Mouse (Mus musculus) lung, embryonic 15.5 days (tissue): ENCODE results near the gene Tstd3. TPM values are rescaled to one million over a fixed set of nuclear protein-coding genes. Genes with fewer than 3 reads are reported as not detected.

ENCODE experiments used
- ATAC-seq: fragments of 200-750 bp; cut with Nextera tagmentation; 2 replicates; pipeline ENCODE4 v1.8.0; 2017; ENCODE audit warnings: moderate number of reproducible peaks, borderline replicate concordance; ENCODE audit not compliant: low FRiP score, low TSS enrichment; ENCODE audit errors: extremely low read depth
- H3K27ac ChIP-seq: fragments of 300-500 bp; sonication (generic); 2 replicates; pipeline ENCODE4 v1.5.1; 2015; ENCODE audit warnings: moderate library complexity, mild to moderate bottlenecking, inconsistent platforms
- H3K27me3 ChIP-seq: fragments of 300-500 bp; sonication (generic); 2 replicates; pipeline ENCODE4 v1.6.1; 2015; ENCODE audit warnings: inconsistent platforms
- H3K36me3 ChIP-seq: fragments of 300-500 bp; sonication (generic); 2 replicates; pipeline ENCODE4 v1.6.1; 2015; ENCODE audit warnings: inconsistent platforms
- H3K4me1 ChIP-seq: fragments of 300-500 bp; sonication (generic); 2 replicates; pipeline ENCODE4 v1.6.1; 2015; ENCODE audit warnings: inconsistent platforms
- H3K4me2 ChIP-seq: fragments of 300-500 bp; sonication (generic); 2 replicates; pipeline ENCODE4 v1.6.1; 2015; ENCODE audit warnings: inconsistent platforms, mild to moderate bottlenecking, moderate library complexity
- H3K4me3 ChIP-seq: fragments of 300-500 bp; sonication (generic); 2 replicates; pipeline ENCODE4 v1.5.1; 2015; ENCODE audit warnings: mild to moderate bottlenecking, inconsistent platforms
- H3K9ac ChIP-seq: fragments of 300-500 bp; sonication (generic); 2 replicates; pipeline ENCODE4 v1.6.1; 2015; ENCODE audit warnings: inconsistent platforms
- H3K9me3 ChIP-seq: fragments of 300-500 bp; sonication (generic); 2 replicates; pipeline ENCODE4 v1.6.1; 2016; ENCODE audit warnings: inconsistent platforms
- WGBS: fragments of 180-500 bp; shearing (Covaris S2); methylation state at CpG from one replicate; pipeline ENCODE4 v1.1.7; 2015; 5-methylcytosine and 5-hydroxymethylcytosine counted together
- polyA plus RNA-seq: library from polyadenylated mRNA; unstranded; fragments of >200 nt; fragmentation: Nextera tagmentation; extraction: Ambion mirVana; gene quantifications from 2 replicates; pipeline ENCODE4 v1.2.1, GENCODE M21; 2015

The Tstd3 gene
- 9.6 and 11.2 TPM in 2 replicates for polyA plus RNA-seq

- Histone ChIP-seq H3K4me3 (peak within 1 kb of the TSS; percentile 74), H3K27me3 (no peaks in the 10 kb centered on the region), H3K4me2 (peak within 1 kb of the TSS; percentile 85), H3K36me3 (no peaks in the 10 kb centered on the region), H3K4me1 (0 out of 2 replicates have a peak, but pooled peaks cover 3% of the 10 kb centered on the region), H3K9me3 (no peaks in the 10 kb centered on the region), H3K9ac (peak within 1 kb of the TSS; percentile 49), H3K27ac (no peak within 1 kb of the TSS)
- ATAC-seq, result peak; percentile 93
- 1% methylated on average over 17 of the region's 17 CpGs for WGBS
Measured at GRCm38 (mm10) chr4:21766863-21767304, at the start of gene Tstd3, which contains the start of gene Usp45. Gene Tstd3, minus strand, starts transcription at chr4:21767212. Gene Usp45, plus strand, starts transcription at chr4:21767156.

- Histone ChIP-seq H3K9me3 (no peaks in the 10 kb centered on the region), H3K9ac (no peak overlapping the region), H3K27me3 (no peaks in the 10 kb centered on the region), H3K27ac (no peak overlapping the region), H3K4me3 (no peak overlapping the region), H3K4me2 (no peak overlapping the region), H3K4me1 (no peaks in the 10 kb centered on the region), H3K36me3 (peaks cover 22% of the 10 kb centered on the region)
- 40% methylated on average over 2 of the region's 2 CpGs for WGBS
- no peak for ATAC-seq
Measured at GRCm38 (mm10) chr4:21814029-21814428, 47.0 kb upstream of the Tstd3 start.

DNA sequence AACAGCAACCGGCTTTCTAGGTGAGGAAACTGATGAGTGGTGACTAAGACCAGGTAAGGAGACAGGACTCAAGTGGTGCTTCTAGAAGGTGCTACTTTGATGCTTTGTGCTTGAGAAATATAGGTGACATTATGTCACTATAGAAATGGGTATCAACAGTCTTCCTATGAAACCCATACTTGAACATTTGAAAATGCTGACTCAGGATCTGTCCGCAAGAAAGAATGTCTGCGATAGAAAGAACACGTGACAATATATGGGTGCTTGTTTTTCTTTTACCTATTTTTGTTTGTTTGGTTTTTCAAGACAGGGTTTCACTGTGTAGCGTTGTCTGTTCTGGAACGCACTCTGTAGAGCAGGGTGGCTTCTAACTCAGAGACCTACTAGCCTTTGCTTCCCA is 45.6 kb upstream of the Tstd3 start:
- H3K4me1 ChIP-seq, result no peaks in the 10 kb centered on the region
- no peak for ATAC-seq
- H3K9ac ChIP-seq, result no peak overlapping the region
- WGBS, result 87% methylated on average over 6 of the region's 6 CpGs
- H3K4me3 ChIP-seq, result no peak overlapping the region
- no peaks in the 10 kb centered on the region for H3K27me3 ChIP-seq
- H3K27ac ChIP-seq, result no peak overlapping the region
- peaks cover 17% of the 10 kb centered on the region for H3K36me3 ChIP-seq
- H3K4me2 ChIP-seq, result no peak overlapping the region
- no peaks in the 10 kb centered on the region for H3K9me3 ChIP-seq

DNA sequence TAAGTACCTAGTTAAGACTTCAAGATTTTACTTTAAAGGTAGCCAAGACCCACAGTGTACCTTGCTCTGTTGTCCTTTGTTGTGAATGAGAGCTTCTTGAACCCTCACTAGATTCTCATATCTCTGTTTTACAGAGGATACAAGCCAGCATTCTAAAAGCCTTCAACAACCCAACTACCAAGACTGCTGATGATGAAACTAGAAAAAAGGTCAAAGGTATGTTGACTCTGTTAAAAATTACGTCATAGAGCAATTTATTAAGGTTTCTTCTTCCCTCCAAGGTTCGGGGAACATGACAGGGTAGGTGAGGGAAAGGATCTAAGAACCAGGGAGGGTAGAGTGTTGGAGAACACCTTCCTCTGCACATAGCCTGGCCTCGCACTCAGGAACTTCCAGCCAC is 43.6 kb upstream of the Tstd3 start:
- H3K9ac ChIP-seq, result no peak overlapping the region
- H3K27me3 ChIP-seq, result no peaks in the 10 kb centered on the region
- no peaks in the 10 kb centered on the region for H3K9me3 ChIP-seq
- H3K4me2 ChIP-seq, result no peak overlapping the region
- peaks cover 15% of the 10 kb centered on the region for H3K36me3 ChIP-seq
- no peak for ATAC-seq
- WGBS, result 69% methylated on average over 3 of the region's 3 CpGs
- H3K4me3 ChIP-seq, result no peak overlapping the region
- no peak overlapping the region for H3K27ac ChIP-seq
- H3K4me1 ChIP-seq, result no peaks in the 10 kb centered on the region

DNA sequence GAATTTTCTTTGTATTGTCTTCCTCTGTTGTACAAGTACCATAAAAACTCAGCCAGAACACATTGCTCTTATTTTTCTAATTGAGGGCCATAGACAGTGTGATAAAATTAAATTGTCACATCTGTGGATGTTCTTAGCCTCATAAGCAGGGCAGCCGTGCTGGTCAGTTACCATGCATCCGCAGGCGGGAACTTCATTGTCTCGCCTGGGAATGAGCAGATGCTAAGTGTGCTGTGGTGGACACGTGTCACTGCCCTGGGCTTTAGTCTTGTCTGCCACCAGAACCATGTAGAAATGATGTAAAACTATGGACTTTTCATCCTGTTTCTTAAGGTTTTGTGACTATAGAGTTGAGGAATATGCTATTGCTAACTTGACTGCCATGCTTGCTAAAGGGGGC is 40.2 kb upstream of the Tstd3 start:
- 84% methylated on average over 5 of the region's 5 CpGs for WGBS
- peaks cover 19% of the 10 kb centered on the region for H3K36me3 ChIP-seq
- H3K27ac ChIP-seq, result no peak overlapping the region

GRCm38 (mm10) chr4:21801620-21802019 is 34.6 kb upstream of the Tstd3 start:
- H3K27me3 ChIP-seq, result no peaks in the 10 kb centered on the region
- H3K4me1 ChIP-seq, result no peaks in the 10 kb centered on the region
- H3K4me2 ChIP-seq, result no peak overlapping the region
- WGBS, result 88% methylated on average over 2 of the region's 2 CpGs
- no peak overlapping the region for H3K27ac ChIP-seq
- H3K9me3 ChIP-seq, result no peaks in the 10 kb centered on the region
- no peak overlapping the region for H3K9ac ChIP-seq
- H3K4me3 ChIP-seq, result no peak overlapping the region
- H3K36me3 ChIP-seq, result peaks cover 38% of the 10 kb centered on the region
- ATAC-seq, result no peak

More for the DNA sequence above, 40.2 kb upstream of the Tstd3 start:
- ATAC-seq, result no peak
- Histone ChIP-seq H3K9ac (no peak overlapping the region), H3K4me3 (no peak overlapping the region), H3K4me1 (no peaks in the 10 kb centered on the region), H3K27me3 (no peaks in the 10 kb centered on the region), H3K9me3 (no peaks in the 10 kb centered on the region), H3K4me2 (no peak overlapping the region)

DNA sequence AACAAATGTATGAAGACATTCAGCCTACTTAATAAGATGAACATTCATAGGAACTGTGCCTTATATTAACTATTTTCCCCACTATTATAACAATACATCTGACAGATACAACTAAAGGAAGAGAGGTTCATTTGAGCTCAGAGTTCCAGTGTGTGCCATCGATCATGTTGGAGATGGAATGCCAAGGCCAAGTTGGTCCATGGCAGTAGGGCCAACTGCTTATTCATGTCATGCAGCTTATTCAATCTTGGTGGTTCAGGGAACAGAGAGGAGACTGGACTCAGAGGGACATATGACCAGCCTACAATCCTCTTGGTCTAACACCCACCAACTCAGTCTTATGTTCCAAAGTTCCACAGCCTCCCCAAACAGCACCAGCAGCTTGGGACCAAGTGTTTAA is 34.0 kb upstream of the Tstd3 start:
- Histone ChIP-seq H3K27ac (no peak overlapping the region), H3K4me1 (no peaks in the 10 kb centered on the region), H3K9ac (no peak overlapping the region), H3K36me3 (peaks cover 38% of the 10 kb centered on the region), H3K4me2 (no peak overlapping the region), H3K4me3 (no peak overlapping the region), H3K9me3 (no peaks in the 10 kb centered on the region), H3K27me3 (no peaks in the 10 kb centered on the region)
- ATAC-seq, result no peak
- 93% methylated on average over 1 of the region's 1 CpGs for WGBS

GRCm38 (mm10) chr4:21793631-21794030 is 26.6 kb upstream of the Tstd3 start:
- Histone ChIP-seq H3K9me3 (no peaks in the 10 kb centered on the region), H3K9ac (no peak overlapping the region), H3K27ac (no peak overlapping the region), H3K4me1 (no peaks in the 10 kb centered on the region), H3K4me2 (no peak overlapping the region), H3K27me3 (no peaks in the 10 kb centered on the region), H3K4me3 (no peak overlapping the region), H3K36me3 (peaks cover 25% of the 10 kb centered on the region)
- WGBS, result 36% methylated on average over 3 of the region's 3 CpGs
- ATAC-seq, result no peak

GRCm38 (mm10) chr4:21789836-21790235 is 22.8 kb upstream of the Tstd3 start:
- ATAC-seq, result no peak
- WGBS, result 78% methylated on average over 4 of the region's 4 CpGs
- Histone ChIP-seq H3K27me3 (no peaks in the 10 kb centered on the region), H3K4me2 (no peak overlapping the region), H3K36me3 (peaks cover 40% of the 10 kb centered on the region), H3K9me3 (no peaks in the 10 kb centered on the region), H3K4me3 (no peak overlapping the region), H3K4me1 (no peaks in the 10 kb centered on the region), H3K27ac (no peak overlapping the region), H3K9ac (no peak overlapping the region)

DNA sequence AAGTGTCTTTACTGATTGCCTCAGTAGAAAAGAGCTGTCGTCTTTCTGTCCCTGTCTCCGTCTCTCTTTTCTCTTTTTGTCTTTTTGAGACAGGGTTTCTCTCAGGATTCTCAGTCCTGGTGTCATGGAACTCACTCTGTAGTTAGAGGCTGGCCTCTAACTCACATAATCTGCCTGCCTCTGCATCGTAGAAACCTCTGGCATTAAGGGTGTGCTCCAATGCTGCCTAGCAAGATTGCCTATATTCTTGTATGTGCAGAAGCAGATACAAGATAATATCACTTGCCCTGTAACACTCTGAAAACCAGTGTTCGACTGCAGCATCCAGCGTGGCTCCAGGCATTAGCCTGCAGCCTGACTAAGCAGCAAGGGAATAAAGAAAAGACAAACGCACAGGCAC is 21.9 kb upstream of the Tstd3 start:
- 86% methylated on average over 6 of the region's 6 CpGs for WGBS
- no peaks in the 10 kb centered on the region for H3K9me3 ChIP-seq
- H3K27me3 ChIP-seq, result no peaks in the 10 kb centered on the region
- no peak overlapping the region for H3K4me2 ChIP-seq
- no peaks in the 10 kb centered on the region for H3K4me1 ChIP-seq
- H3K36me3 ChIP-seq, result peaks cover 49% of the 10 kb centered on the region
- no peak overlapping the region for H3K27ac ChIP-seq
- no peak overlapping the region for H3K4me3 ChIP-seq
- no peak for ATAC-seq
- no peak overlapping the region for H3K9ac ChIP-seq

DNA sequence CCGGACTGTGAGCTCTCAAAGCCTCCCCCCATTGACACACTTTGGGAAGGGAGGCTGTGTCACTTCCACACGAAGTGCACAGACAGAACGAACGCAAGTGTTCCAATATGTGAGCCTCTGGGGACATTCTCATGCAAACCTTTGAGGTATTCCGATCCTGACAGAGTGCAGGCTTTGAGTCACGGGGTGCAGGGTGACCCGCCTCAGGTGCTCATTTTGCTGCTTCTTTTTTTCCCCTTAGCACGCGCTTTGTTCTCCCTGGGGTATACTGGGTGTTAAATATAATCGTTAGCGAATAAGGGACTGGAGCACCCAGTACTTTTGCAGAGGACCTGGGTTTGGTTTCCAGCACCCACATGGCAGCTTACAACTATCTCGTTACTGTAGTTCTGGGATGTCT is 19.3 kb upstream of the Tstd3 start:
- 95% methylated on average over 12 of the region's 12 CpGs for WGBS
- Histone ChIP-seq H3K4me1 (no peaks in the 10 kb centered on the region), H3K36me3 (peaks cover 59% of the 10 kb centered on the region)

DNA sequence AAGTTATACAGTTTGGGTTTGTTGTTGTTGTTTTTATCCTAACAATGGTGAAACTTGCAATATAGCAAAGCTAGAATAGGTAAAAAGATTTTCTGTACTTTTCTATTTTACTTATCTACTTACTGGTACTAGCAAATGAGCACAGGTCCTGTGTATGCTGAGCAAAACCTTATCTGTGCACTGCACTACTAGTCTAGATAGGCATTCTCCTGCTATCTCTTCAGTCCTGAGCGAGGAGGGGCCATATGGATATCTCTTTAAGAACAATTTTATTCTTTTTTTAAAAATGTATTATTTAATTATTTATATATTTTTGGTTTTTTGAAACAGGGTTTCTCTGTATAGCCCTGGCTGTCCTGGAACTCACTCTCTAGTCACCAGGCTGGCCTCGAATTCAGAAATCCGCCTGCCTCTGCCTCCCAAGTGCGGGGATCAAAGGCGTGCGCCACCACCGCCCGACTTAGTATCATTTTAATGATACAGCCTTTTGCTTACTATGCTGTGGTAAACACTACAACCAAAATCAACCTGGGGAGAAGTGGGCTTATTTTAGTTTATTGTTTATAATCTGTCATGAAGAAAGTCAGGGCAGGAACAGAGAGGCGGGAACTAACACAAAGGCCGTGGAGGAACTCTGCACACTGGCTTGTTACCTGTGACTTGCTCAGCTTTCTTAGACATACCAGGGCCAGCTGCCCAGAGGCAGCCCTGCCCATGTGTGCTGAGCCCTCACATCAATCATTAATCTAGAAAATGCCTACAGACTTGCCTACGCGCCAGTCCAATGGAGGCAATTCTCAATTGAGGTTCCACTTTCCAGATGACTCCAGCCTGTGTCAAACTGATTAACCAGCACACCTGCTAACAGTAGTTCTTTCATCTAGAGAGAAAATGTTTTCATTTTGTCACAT is 14.1 kb upstream of the Tstd3 start:
- Histone ChIP-seq H3K36me3 (peaks cover 42% of the 10 kb centered on the region), H3K27ac (no peak overlapping the region), H3K9me3 (no peaks in the 10 kb centered on the region), H3K9ac (no peak overlapping the region), H3K27me3 (no peaks in the 10 kb centered on the region), H3K4me3 (no peak overlapping the region), H3K4me2 (no peak overlapping the region), H3K4me1 (0 out of 2 replicates have a peak, but pooled peaks cover 5% of the 10 kb centered on the region)
- ATAC-seq, result no peak
- 92% methylated on average over 12 of the region's 12 CpGs for WGBS

More for the DNA sequence above, 19.3 kb upstream of the Tstd3 start:
- Histone ChIP-seq H3K27me3 (no peaks in the 10 kb centered on the region), H3K4me2 (no peak overlapping the region), H3K9me3 (no peaks in the 10 kb centered on the region), H3K9ac (no peak overlapping the region), H3K4me3 (no peak overlapping the region), H3K27ac (no peak overlapping the region)
- no peak for ATAC-seq
